Mouse (Mus musculus): ENCODE measurements around the gene Vtn.

The Vtn gene

DNA sequence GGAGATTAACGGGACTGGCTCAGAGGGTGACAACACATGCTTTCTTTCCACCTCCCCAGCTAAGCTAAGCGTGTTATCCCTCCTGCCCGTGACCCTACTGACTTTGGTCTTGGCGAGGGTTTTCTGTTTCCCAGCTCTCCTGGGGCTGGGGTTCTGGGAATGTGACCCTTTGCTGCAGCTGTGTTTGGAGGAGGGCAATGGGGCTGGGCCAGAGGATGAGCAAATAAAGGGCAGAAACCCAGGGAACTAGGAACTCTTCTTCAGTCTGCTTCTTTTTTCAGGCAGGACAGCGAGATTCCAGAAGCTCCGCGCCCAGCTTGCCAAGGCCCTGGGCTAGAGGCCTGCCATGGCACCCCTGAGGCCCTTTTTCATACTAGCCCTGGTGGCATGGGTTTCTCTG, at the start of gene Vtn:
TSS of gene Vtn (plus strand) at position 88 of the 400 bp plus-strand sequence.
- DNase-seq = no peak

GRCm38 (mm10) chr11:78450337-78450736, 48.6 kb upstream of the Vtn start:
- no peak for DNase-seq

- DNase-seq = peak; percentile 34
These were observed 45.2 kb upstream of the Vtn start for GRCm38 (mm10) chr11:78453675-78454074.

- DNase-seq = no peak
These were observed 44.6 kb upstream of the Vtn start for GRCm38 (mm10) chr11:78454276-78454675.

DNA sequence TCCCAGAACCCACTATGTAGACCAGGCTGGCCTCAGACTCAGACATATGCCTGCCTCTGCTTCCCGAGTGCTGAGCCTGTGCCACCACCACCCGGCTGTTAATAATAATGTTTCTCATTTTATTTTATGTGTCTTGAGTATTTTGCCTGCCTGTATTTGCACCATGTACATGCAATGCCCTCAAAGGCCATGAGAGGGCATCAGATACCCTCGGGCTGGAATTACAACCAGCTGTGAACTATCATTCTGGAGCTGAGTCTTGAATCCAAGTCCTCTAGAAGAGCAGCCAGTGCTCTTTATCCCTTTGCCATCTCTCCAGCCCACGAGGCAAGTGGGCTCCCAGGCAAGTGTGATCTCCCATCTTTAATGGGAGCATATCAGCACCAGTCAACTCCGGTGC, 43.6 kb upstream of the Vtn start:
- no peak for DNase-seq

DNA sequence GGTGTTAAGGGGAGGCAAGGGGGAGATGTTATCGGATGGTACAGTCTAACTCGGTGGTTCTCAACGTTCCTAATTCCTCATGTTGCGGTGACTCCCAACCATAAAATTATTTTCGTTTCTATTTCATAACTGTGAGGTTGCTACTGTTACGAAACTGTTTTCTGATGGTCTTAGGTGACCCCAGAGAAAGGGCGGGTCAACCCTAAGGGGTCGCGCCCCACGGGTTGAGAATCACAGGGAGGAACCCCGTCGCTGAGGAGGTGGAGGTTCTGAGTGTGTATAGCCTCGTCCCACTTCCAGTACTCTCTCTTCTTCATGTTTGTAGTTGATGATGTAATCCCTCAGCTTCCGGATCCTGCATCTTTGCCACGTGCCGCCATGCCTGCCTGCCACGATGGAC, 40.2 kb upstream of the Vtn start:
- no peak for DNase-seq

DNA sequence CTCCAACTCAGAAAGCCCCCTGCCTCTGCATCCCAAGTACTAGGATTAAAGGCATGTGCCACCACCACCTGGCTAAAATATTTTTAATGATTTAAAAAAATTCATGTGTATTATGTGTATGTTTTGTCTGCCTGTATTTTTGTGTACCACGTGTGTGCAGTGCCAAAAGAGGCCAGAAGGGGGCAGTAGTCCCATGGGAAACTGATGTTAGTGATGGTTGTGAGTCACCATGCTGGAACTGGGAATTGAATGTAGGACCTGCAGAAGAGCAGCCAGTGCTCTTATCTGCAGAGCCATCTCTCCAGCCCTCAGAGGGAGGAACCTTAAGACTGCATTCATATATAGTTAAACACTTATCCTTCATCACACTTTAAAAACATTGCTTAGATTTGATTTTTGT, 37.0 kb upstream of the Vtn start:
- no peak for DNase-seq

DNA sequence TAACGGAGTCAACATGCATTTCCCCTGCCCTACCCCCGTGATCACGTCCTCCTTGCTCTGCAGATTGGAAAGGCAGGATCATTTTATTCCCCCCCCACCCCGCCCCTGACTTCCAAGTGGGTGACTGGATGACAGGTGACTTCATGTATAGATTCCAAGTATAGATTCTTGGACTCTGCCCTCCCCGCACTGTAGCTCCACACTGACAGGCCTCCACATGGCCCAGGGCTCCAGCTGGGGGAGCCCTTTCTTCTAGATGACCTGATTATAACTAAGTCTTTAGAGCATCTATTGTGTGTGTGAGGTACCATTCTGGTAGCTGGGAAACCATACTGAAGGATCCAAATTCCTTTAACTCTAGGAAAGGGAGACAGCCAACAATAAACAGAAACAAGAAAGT, 36.2 kb upstream of the Vtn start:
- DNase-seq = no peak

DNA sequence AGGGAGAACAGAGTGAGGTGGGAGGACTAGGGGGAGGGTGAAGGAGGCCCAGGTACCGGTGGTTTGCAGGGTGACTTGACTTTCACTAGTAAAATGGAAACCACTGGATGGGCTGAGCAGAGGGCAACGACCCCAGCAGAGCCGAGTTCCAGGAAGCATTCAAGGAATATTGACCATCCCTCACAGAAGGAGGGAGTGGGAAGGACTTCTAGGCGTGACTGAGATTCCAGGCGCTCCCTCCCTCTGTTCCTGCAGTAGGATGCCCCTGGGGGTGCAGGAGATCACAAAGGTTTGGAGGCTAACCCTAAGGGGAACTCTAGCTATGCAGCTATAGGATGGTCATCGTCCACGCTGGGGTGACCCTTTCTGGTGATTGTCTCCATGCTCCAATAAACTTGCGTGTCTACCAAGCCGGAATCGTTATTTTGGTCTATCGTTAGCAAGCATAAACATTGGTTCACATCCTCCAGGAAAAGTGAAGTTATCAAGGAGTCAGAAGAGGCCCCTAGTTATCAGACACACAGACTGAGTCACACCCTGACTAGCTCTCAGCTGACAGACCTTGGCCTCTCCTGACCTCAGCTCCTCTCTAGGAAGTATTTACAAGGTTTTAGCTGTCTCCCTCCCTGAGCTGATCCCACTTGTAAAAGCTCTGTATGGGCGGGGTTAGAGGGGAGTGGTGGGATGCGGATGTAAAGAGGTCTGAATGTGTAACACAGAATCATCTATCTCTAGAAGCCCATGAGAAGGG, 35.4 kb upstream of the Vtn start:
- no peak for DNase-seq

DNA sequence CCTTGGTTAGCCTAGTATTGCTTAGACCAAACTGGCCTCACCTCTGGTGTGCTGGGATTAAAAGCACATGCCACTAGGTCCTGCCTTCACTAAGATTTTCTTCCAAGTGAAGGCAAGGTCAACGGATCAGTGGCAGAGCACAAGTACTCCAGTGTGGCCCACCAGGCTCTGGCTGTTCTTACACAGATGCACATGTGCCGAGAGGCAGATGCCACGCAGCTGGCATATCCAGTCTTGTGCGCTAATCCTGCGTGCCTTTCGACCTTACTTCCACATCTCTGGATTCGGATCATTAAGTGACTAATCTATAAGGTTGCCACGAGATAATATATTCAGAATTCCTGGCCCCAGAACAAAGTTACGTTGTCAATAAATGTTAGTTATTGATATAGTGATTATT, 33.8 kb upstream of the Vtn start:
- no peak for DNase-seq

DNA sequence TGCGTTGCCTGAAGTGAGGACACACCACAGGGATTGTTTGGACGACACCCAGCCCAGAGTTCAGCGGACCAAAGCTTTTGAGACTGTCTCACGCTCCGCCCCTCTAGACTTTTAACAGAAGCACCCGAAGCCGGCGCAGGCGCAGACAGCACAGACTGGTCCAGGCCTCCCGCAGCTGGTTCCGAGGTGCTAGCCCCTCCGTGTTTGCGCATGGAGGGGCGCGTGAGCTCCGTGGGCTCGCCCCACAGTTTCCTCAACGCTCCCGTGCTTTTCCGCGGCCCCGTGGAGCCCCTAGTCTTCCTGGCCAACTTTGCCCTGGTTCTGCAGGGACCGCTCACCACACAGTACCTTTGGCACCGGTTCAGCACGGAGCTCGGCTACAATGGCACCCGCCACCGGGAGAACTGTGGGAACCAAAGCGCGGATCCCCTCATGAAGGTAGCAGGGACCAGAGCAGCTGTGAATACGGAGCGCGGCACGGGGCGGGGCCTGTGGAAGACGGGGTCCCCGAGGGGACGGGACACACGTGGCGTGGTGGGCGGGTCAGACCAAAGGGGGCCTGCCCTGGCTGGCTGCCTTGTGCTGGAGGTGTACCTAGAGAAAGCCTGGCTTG, 33.2 kb upstream of the Vtn start, which contains the start of gene Slc46a1:
TSS of gene Slc46a1 (plus strand) at position 130 of the 613 bp plus-strand sequence.
- peak; percentile 85 for DNase-seq

DNA sequence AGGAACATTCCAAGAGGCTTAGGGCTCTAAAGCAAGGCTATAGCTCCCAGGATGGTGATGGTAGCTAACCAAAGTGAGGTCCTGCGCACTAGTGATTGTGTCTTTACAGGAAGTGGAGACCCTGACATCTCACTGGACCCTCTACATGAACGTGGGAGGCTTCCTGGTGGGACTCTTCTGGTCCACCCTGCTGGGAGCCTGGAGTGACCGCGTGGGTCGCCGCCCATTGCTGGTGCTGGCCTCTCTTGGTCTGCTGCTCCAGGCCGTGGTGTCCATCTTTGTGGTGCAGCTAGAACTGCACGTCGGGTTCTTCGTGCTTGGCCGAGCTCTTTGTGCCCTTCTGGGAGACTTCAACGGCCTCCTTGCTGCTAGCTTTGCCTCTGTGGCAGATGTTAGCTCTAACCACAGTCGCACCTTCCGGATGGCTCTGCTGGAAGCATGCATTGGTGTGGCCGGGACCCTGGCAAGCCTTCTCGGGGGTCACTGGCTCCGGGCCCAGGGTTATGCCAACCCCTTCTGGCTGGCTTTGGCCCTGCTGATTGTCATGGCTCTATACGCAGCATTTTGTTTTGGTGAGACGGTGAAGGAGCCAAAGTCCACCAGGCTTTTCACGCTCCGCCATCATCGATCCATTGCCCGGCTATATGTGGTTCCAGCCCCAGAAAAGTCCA, 32.5 kb upstream of the Vtn start:
- no peak for DNase-seq

DNA sequence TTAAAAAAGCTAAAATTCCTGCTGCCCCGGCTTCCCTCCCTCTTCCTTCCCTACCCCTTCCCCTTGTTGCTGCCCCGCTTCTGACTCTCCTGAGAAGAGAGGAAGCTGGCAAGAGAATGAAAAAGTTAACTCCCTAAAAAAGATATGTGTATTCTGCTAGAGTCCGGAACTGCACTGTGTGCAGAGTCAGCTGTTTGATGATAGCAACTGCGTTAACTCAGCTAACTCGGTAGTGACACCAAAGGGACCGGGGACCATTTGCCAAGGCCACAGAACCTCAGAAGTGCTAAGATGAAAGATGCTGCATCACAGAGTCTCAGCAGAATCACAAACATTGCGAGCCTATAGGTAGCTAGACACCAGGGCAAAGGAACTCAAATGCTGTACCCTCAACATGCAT, 31.4 kb upstream of the Vtn start:
- DNase-seq = no peak

GRCm38 (mm10) chr11:78467932-78468331, 31.0 kb upstream of the Vtn start:
- no peak for DNase-seq

- no peak for DNase-seq
These were observed 27.4 kb upstream of the Vtn start for GRCm38 (mm10) chr11:78471326-78472103.

- no peak for DNase-seq
These were observed 23.6 kb upstream of the Vtn start for GRCm38 (mm10) chr11:78475289-78475688.

DNA sequence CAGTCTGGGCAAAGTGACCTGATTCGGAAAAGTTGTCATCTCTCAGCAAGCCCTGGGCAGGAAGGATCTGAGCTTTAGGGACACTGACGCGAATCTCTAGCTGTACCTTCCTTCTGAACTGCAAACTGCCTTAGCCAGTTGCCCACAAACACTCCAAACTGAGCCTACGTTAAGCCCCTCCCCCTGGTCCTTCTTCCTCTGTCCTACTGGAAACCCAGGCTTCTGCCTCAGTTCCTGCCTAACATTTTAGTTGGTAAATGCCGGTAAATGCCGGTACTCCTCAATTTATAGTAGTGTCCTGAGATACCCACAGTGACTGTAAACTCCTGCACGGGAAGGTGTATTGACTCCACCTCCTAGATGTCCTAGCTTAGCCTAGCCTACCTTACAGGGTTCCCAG, 15.3 kb upstream of the Vtn start:
- no peak for DNase-seq

DNA sequence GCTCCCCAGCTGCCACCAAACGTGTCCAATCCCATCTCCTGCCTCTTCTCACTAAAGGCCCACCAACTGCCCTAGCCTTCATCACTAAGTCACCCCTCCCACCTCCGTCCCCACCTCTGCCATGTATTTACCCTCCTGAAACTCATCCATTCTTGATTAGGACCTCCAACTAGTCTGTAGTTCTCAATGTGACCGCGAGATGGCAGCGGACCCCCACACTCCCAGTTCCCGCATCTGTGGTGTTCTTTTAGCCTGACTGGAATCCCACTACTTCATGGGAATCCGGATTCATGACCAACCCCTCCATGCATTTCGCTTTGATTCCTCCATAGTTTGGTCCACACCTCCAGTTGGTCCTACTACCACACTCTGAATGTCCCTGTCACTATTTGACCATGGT, 10.7 kb upstream of the Vtn start:
- peak; percentile 34 for DNase-seq

- DNase-seq = peak; percentile 35
These were observed 8.1 kb upstream of the Vtn start for GRCm38 (mm10) chr11:78490781-78491241.

DNA sequence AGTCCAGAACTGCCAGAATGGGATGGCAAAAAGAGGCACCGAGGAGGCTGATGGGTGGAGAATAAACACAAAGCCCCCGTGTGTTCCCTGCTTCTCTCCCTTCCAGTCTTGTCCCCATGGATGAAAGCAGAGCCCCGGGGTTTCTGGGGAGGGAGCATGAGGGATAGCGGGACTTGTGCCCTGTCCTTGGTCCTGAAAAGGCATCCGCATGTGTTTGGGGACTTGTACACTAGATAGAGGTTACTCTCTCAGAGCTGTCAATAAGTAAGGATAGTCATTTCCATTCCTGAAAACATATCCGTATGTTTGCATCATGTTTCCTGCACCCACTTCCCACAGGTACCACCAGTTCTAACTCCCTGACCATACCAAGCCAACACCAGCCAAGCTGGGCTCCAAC, 3.0 kb upstream of the Vtn start:
- DNase-seq = no peak

DNA sequence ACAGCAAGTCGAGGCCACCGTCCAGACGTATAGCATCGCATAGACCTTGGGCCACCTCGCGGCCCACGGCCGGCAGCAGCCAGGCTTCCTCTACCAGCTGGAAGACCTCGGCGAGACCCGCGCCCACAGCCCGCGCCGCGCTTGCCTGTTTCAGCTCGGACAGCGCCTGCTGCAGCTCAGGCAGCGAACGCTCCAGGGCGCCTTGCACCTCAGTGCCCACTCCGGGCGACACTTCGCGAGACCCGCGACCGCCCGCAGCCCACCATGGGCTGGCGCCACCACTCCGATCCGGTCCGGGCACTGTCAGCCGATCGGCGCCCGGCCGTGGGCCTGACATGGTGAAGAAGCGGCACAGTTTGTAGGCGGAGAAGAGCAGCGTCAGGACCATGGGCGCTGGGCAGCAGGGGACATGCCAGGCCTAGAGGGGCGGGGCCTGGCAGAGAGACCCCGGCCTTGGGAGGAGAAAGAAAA, 1.8 kb upstream of the Vtn start:
- DNase-seq = no peak

- peak; percentile 95 for DNase-seq
These were observed 1.1 kb upstream of the Vtn start, which contains the start of gene Sarm1 for GRCm38 (mm10) chr11:78497544-78498522. Gene Sarm1 (minus strand): TSS chr11:78497754.
